Mouse (Mus musculus): ENCODE measurements around the gene Cd96.

The Cd96 gene

DNA sequence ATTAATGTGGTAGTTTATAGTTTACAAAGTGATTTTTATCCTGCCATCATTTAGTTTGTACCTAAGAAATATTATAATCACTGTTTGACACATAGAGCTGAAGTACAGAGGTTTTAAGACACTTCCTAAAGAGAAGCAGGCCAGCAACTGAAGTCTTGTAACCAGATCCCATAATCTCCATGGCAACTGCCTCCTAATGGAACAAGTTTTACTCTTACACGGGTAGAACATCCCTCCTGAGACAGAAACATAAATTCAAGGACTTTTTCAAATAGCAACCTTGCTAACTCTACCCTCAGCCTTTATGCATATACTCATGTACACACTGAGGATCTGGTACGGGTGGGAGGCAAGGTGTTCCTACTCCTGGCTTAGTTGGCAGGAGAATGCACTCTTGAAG, 83.8 kb downstream of the Cd96 start:
- DNase-seq (ENCODE audit: low spot score in 2 of 2): no peak

GRCm38 (mm10) chr16:46033896-46034295, 86.2 kb downstream of the Cd96 start:
- no peak for DNase-seq (ENCODE audit: low spot score in 2 of 2)

GRCm38 (mm10) chr16:46022958-46023491, 97.0 kb downstream of the Cd96 start:
- DNase-seq (ENCODE audit: low spot score in 2 of 2): no peak

DNA sequence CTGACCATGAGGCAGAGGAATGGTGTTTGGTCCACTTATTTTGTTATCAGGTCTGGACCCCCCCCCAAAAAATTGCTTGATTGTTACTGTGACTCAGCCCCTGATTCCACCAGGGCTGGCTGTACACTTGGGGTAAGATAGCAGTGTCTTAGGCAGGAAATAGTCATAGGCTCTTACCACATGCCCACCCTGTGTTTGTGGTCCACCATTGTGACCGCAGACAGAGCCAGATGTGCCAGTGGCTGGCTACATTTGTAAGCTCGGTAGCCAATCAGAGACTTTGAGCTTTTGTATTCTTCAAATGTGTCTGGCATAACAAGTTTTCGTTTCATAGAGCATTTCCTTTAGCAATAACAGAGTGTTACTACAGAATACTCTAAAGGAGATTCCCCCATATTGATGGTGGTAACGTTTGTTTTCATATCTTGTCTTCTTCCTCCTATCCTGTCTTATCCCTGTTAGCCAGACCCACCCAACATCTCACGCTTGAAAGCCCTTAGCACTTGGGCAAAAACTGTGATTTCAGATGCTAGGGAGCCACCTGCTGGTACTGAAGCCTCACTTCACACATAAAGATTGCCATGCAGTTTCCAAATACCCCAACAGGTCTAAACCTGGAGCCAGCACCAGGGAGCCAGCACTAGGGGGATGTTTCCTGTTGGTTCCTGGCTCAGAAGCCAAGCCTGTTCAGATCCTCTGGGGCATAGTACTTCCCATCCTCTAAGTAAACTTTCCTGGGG, 97.7 kb downstream of the Cd96 start:
- DNase-seq (ENCODE audit: low spot score in 2 of 2): peak in 1 of 2 experiments; percentile 65

- peak in 1 of 2 experiments; percentile 36 for DNase-seq (ENCODE audit: low spot score in 2 of 2)
Observed at GRCm38 (mm10) chr16:46021302-46021701, 98.7 kb downstream of the Cd96 start.

DNA sequence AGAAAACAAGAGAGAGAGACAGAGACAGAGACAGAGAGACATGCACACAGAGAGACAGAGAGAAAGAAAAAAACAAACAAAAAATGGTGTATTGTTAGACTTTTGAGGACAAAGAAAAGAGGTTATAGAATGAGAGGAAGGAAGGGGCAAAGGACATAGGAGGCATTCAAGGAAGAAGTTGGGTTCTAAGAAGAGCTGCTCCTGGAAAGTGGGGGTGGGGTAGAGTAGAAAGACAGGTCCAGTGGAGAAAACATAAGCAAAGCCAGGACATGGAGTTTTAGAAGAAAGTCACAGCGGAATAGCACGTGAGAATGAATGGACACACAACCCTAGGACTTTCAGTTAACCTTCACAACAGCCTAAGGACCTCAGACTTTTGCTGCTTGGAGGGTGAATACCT, 99.7 kb downstream of the Cd96 start:
- no peak for DNase-seq (ENCODE audit: low spot score in 2 of 2)

- no peak for DNase-seq (ENCODE audit: low spot score in 2 of 2)
Observed at GRCm38 (mm10) chr16:46019799-46020198, 100.3 kb downstream of the Cd96 start.

DNA sequence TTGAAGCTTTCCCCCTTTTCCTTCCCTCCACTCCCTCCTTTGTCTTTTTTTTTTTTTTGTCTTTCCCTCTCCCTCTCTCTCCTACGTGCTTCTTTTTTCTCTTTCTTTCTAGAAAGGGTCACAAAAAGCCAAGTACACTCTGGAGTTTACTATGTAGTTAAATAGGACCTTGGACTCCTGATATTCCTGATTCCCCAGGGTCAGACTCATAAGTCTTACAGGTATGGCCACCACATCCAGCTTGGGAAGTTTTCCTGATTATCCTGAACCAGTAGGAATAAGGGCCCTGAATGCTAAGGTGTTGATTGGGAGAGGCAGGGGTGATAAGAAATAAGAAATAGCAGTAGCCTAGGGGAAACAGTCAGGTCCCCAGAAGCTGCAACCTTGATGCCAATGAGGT, 100.7 kb downstream of the Cd96 start:
- no peak for DNase-seq (ENCODE audit: low spot score in 2 of 2)

GRCm38 (mm10) chr16:46011696-46012095, 108.4 kb downstream of the Cd96 start:
- DNase-seq (ENCODE audit: low spot score in 2 of 2): no peak

GRCm38 (mm10) chr16:46010906-46011220, 109.2 kb downstream of the Cd96 start:
- DNase-seq (ENCODE audit: low spot score in 2 of 2): no peak

- DNase-seq (ENCODE audit: low spot score in 2 of 2): peak; percentile 82 to 95
Observed at GRCm38 (mm10) chr16:46010153-46010905, 109.7 kb downstream of the Cd96 start, which contains the start of gene Plcxd2. TSS of gene Plcxd2 (minus strand) at chr16:46010218.

GRCm38 (mm10) chr16:46009717-46010116, 110.3 kb downstream of the Cd96 start:
- no peak for DNase-seq (ENCODE audit: low spot score in 2 of 2)

- no peak for DNase-seq (ENCODE audit: low spot score in 2 of 2)
Observed at GRCm38 (mm10) chr16:46008766-46009165, 111.3 kb downstream of the Cd96 start.

GRCm38 (mm10) chr16:46008036-46008605, 111.9 kb downstream of the Cd96 start:
- no peak for DNase-seq (ENCODE audit: low spot score in 2 of 2)

GRCm38 (mm10) chr16:46006261-46006660, 113.8 kb downstream of the Cd96 start:
- no peak for DNase-seq (ENCODE audit: low spot score in 2 of 2)

DNA sequence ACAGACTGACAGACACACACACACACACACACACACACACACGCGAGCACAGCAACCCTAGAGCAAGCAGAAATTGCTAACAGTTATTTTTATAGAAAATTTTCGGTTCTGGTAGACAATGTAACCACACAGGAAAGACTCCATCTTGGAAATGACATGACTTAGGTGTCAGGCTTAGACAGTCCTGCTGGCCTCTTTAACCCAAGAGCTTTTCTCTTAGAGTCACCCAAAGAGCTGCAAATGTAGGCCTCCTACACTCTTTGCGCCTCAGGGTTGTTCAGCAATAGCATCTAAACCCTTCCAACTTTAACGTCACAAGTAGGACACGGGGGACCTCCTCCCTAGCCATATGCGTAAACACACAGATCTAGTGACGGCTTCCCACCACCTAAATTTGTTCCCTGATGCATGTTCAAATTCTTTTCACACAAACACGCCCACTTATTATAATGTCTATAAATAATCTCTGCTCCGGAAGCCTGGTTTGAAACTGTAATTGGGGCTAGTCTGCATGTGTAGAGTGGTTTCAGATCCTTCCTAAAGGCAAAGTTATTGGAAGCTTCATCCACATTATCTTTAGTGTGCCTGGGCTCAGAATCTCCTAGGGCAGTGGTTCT, 118.4 kb downstream of the Cd96 start:
- DNase-seq (ENCODE audit: low spot score in 2 of 2): peak in 1 of 2 experiments; percentile 34

GRCm38 (mm10) chr16:46000976-46001375, 119.1 kb downstream of the Cd96 start:
- DNase-seq (ENCODE audit: low spot score in 2 of 2): no peak

GRCm38 (mm10) chr16:45999374-46000191, 120.5 kb downstream of the Cd96 start:
- DNase-seq (ENCODE audit: low spot score in 2 of 2): no peak

GRCm38 (mm10) chr16:45998231-45998630, 121.8 kb downstream of the Cd96 start:
- no peak for DNase-seq (ENCODE audit: low spot score in 2 of 2)

- DNase-seq (ENCODE audit: low spot score in 2 of 2): no peak
Observed at GRCm38 (mm10) chr16:45990901-45991676, 129.0 kb downstream of the Cd96 start.

Data from left cerebral cortex, adult 9 months (tissue).